Mouse (Mus musculus): ENCODE measurements around the gene Gm49721. TPM values are rescaled to one million over a fixed set of nuclear protein-coding genes. Genes with fewer than 3 reads are reported as not detected.
"Not testable (repeated sequence)": the region's sequence is repeated elsewhere in the genome, so short reads cannot be mapped to it uniquely, and the experiment has no call there.

Gm49721 gene
- polyA plus RNA-seq, 1 experiment: not detected

GRCm38 (mm10) chr17:6961181-6962000, 17.3 kb upstream of the Gm49721 start:
- H3K4me3 ChIP-seq; H3K27me3 ChIP-seq (ENCODE audit: control insufficient read depth, insufficient read depth, insufficient read length); H3K4me2 ChIP-seq (ENCODE audit: low read depth); H3K79me2 ChIP-seq (ENCODE audit: control insufficient read depth, insufficient read depth); H3K36me3 ChIP-seq (ENCODE audit: control insufficient read depth, insufficient read depth): not testable (repeated sequence)
- peak overlapping the region; percentile 47 for H3ac ChIP-seq (ENCODE audit: control insufficient read depth, insufficient read length)

- H3K27me3 ChIP-seq (ENCODE audit: control insufficient read depth, insufficient read depth, insufficient read length); H3K4me2 ChIP-seq (ENCODE audit: low read depth); H3ac ChIP-seq (ENCODE audit: control insufficient read depth, insufficient read length); H3K79me2 ChIP-seq (ENCODE audit: control insufficient read depth, insufficient read depth); H3K36me3 ChIP-seq (ENCODE audit: control insufficient read depth, insufficient read depth); H3K4me3 ChIP-seq: not testable (repeated sequence)
Measured at GRCm38 (mm10) chr17:6962339-6962738, 16.4 kb upstream of the Gm49721 start.

DNA sequence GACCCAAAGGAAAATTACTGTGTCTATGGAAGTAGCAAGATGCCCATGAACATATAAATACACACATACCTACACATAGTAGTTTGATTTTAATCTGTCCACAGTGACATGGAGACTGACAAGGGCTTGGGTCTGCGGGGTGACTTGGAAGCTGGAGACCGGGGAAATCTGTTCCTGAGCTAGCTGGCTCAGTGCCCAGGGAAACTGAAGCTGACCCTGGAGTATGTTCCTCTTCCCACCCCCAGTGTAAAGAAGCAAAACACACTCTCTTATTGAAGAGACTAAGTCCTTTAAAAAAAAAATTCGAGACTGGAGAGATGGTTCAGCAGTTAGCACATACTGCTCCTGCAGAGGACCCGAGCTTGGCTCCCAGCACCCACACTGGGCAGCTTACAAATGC, 15.8 kb upstream of the Gm49721 start:
- H3ac ChIP-seq (ENCODE audit: control insufficient read depth, insufficient read length); H3K79me2 ChIP-seq (ENCODE audit: control insufficient read depth, insufficient read depth); H3K4me2 ChIP-seq (ENCODE audit: low read depth); H3K4me3 ChIP-seq; H3K27me3 ChIP-seq (ENCODE audit: control insufficient read depth, insufficient read depth, insufficient read length); H3K36me3 ChIP-seq (ENCODE audit: control insufficient read depth, insufficient read depth): not testable (repeated sequence)

DNA sequence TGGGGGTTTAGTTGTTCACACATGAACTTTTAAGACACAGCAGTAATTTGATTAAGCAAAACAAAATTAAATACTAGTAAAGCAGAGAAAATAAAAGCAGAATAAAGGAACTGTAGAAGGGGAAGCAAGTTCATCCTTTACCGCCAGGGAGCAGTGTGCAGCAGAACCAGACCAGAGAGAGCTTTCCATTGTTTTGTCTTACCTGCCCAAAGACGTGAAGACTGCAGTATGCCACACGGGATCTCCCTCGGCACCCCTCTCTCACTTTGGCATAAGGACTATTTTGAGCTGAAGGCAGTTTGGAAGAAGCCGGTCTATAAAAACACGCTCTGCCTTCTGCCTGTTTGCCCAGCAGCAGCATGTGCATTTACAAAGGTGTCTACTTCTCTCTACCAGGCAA, 13.3 kb upstream of the Gm49721 start:
- H3ac ChIP-seq (ENCODE audit: control insufficient read depth, insufficient read length); H3K79me2 ChIP-seq (ENCODE audit: control insufficient read depth, insufficient read depth); H3K4me2 ChIP-seq (ENCODE audit: low read depth); H3K4me3 ChIP-seq; H3K36me3 ChIP-seq (ENCODE audit: control insufficient read depth, insufficient read depth); H3K27me3 ChIP-seq (ENCODE audit: control insufficient read depth, insufficient read depth, insufficient read length): not testable (repeated sequence)

DNA sequence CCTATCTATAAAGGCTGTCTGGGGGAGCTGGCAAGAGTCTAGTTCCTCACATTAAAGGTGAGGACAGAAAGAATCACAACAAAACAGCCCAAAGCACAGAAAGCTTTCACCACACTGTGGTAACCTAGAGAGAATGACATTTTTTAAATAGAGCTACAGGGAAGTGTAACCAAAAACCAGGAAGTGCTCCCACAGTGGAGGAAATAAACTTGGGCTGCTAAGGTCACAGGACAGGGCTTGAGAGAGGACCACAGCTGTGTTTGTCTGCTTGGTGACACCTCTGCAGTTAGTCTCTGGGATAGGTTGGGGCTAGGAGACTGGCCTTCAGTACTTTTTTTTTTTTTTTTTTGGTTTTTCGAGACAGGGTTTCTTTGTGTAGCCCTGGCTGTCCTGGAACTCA, 11.0 kb upstream of the Gm49721 start:
- not testable (repeated sequence) for H3ac ChIP-seq (ENCODE audit: control insufficient read depth, insufficient read length); H3K27me3 ChIP-seq (ENCODE audit: control insufficient read depth, insufficient read depth, insufficient read length); H3K79me2 ChIP-seq (ENCODE audit: control insufficient read depth, insufficient read depth); H3K36me3 ChIP-seq (ENCODE audit: control insufficient read depth, insufficient read depth); H3K4me3 ChIP-seq; H3K4me2 ChIP-seq (ENCODE audit: low read depth)

GRCm38 (mm10) chr17:6970334-6970733, 8.4 kb upstream of the Gm49721 start, which contains the start of gene Rnaset2b:
Gene Rnaset2b (plus strand): TSS chr17:6970634.
- not testable (repeated sequence) for H3K27me3 ChIP-seq (ENCODE audit: control insufficient read depth, insufficient read depth, insufficient read length); H3K4me3 ChIP-seq; H3ac ChIP-seq (ENCODE audit: control insufficient read depth, insufficient read length); H3K79me2 ChIP-seq (ENCODE audit: control insufficient read depth, insufficient read depth); H3K4me2 ChIP-seq (ENCODE audit: low read depth); H3K36me3 ChIP-seq (ENCODE audit: control insufficient read depth, insufficient read depth)

GRCm38 (mm10) chr17:6971238-6971637, 7.5 kb upstream of the Gm49721 start:
- H3K36me3 ChIP-seq (ENCODE audit: control insufficient read depth, insufficient read depth): not testable (repeated sequence)

GRCm38 (mm10) chr17:6972836-6973396, 5.8 kb upstream of the Gm49721 start:
- H3K4me2 ChIP-seq (ENCODE audit: low read depth); H3K36me3 ChIP-seq (ENCODE audit: control insufficient read depth, insufficient read depth); H3K4me3 ChIP-seq; H3K27me3 ChIP-seq (ENCODE audit: control insufficient read depth, insufficient read depth, insufficient read length); H3K79me2 ChIP-seq (ENCODE audit: control insufficient read depth, insufficient read depth); H3ac ChIP-seq (ENCODE audit: control insufficient read depth, insufficient read length): not testable (repeated sequence)

More at GRCm38 (mm10) chr17:6971238-6971637, 7.5 kb upstream of the Gm49721 start:
- H3K4me3 ChIP-seq; H3K4me2 ChIP-seq (ENCODE audit: low read depth); H3ac ChIP-seq (ENCODE audit: control insufficient read depth, insufficient read length); H3K27me3 ChIP-seq (ENCODE audit: control insufficient read depth, insufficient read depth, insufficient read length); H3K79me2 ChIP-seq (ENCODE audit: control insufficient read depth, insufficient read depth): not testable (repeated sequence)

DNA sequence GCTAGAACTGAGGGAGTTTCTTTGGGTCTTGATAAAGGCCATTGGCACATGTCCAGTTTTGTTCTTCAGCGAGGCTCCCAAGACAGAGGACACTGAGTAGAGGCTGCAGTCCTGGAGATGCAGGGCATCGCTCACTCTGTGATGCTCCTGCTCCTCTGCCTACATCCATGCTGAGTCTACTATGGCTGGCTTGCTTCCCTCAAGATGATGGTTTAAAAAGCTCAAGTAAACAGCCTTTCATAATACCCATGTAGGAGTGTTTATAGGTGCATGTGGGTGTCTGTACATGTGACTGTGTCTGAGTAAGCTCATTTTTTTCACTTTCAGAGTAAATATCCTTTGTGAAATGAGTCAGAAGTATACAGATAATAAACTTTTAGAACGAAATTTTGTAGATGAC, 3.7 kb upstream of the Gm49721 start:
- H3K36me3 ChIP-seq (ENCODE audit: control insufficient read depth, insufficient read depth); H3K27me3 ChIP-seq (ENCODE audit: control insufficient read depth, insufficient read depth, insufficient read length); H3K4me2 ChIP-seq (ENCODE audit: low read depth); H3K79me2 ChIP-seq (ENCODE audit: control insufficient read depth, insufficient read depth); H3K4me3 ChIP-seq; H3ac ChIP-seq (ENCODE audit: control insufficient read depth, insufficient read length): not testable (repeated sequence)

DNA sequence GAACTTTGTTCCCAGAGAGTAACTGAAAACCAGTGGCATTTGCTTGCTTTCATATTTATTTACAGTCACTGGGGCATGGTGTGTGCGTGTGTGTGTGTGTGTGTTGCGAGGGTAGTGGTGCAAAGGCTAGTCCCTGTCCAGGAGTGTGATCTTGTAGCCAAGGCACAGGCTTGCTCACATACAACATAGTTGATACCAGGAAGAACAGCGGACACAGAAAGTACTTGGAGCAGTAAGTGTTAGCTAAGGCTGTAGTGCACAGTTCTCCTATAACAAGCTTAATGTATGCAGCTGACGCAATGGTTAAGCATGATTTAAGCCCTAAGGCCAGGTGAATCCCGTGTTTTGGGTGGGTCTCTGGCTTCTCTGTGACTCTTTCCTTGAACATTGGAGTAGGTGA, 676 bp downstream of the Gm49721 start:
- not testable (repeated sequence) for H3K4me2 ChIP-seq (ENCODE audit: low read depth); H3K27me3 ChIP-seq (ENCODE audit: control insufficient read depth, insufficient read depth, insufficient read length); H3ac ChIP-seq (ENCODE audit: control insufficient read depth, insufficient read length); H3K36me3 ChIP-seq (ENCODE audit: control insufficient read depth, insufficient read depth); H3K79me2 ChIP-seq (ENCODE audit: control insufficient read depth, insufficient read depth)
- peak overlapping the region; percentile 20 for H3K4me3 ChIP-seq

DNA sequence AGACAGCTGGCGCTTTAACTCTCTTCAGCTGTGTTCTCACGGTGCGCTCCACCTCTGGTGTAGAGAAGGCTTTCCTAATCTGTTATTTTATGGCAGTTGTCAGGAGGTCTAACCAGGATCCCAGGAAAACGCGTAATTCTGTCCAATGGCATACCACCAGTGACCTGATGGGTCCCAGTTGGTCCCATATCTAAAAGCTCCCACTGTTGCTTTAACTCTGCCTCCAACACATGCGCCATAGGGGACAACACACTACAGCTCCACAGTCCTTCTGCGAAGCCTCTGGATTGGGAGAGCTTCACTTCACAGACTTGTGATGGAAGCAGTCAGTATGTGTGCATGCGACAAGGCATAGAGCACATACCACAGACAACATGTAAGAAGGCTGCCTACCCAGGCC, 1.4 kb downstream of the Gm49721 start:
- not testable (repeated sequence) for H3K27me3 ChIP-seq (ENCODE audit: control insufficient read depth, insufficient read depth, insufficient read length); H3K36me3 ChIP-seq (ENCODE audit: control insufficient read depth, insufficient read depth)
- peak overlapping the region; percentile 20 for H3K4me3 ChIP-seq

GRCm38 (mm10) chr17:6986118-6986517, 7.4 kb downstream of the Gm49721 start:
- not testable (repeated sequence) for H3ac ChIP-seq (ENCODE audit: control insufficient read depth, insufficient read length); H3K27me3 ChIP-seq (ENCODE audit: control insufficient read depth, insufficient read depth, insufficient read length); H3K4me2 ChIP-seq (ENCODE audit: low read depth); H3K79me2 ChIP-seq (ENCODE audit: control insufficient read depth, insufficient read depth); H3K4me3 ChIP-seq; H3K36me3 ChIP-seq (ENCODE audit: control insufficient read depth, insufficient read depth)

More for the DNA sequence above, 1.4 kb downstream of the Gm49721 start:
- H3K4me2 ChIP-seq (ENCODE audit: low read depth): peak overlapping the region; percentile 20
- not testable (repeated sequence) for H3ac ChIP-seq (ENCODE audit: control insufficient read depth, insufficient read length); H3K79me2 ChIP-seq (ENCODE audit: control insufficient read depth, insufficient read depth)

DNA sequence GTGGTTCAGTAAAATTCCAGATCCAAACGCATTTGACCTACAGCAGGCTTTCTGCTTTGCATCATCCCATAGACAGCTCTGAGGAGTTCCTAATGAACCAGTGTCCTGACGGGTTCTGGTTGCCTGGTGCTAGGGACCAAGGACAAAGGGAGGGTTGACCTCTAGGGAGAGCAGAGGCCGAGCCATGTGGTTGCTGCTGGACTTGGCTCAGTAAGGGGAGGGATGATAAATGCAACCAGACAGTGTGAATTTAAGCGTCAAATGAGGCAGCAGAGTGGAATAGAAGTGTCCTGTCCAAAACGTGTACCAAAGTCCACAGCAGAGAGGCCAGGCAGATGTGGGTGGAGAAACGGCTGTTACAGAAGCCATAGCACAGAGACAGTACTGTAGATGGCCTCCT, 16.8 kb downstream of the Gm49721 start:
- not testable (repeated sequence) for H3K4me2 ChIP-seq (ENCODE audit: low read depth); H3ac ChIP-seq (ENCODE audit: control insufficient read depth, insufficient read length); H3K4me3 ChIP-seq; H3K27me3 ChIP-seq (ENCODE audit: control insufficient read depth, insufficient read depth, insufficient read length); H3K79me2 ChIP-seq (ENCODE audit: control insufficient read depth, insufficient read depth); H3K36me3 ChIP-seq (ENCODE audit: control insufficient read depth, insufficient read depth)
